ENCODE assay signal across 14 mouse cellular contexts in the genomic region with DNA sequence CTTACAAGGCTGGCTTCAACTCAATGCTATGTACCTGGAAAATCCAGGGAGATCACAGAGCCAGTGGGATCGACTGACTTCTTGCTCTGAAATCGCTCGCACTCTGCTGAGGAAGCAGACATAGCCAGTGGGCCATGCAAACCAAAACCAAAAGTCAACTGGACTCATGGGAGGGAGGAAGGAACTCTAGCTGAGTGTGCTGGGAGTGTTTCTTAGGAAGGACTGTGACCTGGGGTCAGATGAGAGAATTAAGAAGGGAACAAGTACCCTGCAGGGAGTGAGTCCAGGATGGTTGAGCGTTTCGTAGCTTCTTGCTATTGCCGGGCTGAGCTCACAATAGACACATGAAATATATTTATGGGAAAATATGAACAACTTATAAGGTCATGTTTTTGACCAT.
DNase-seq lines count a peak whose midpoint lies in the region; ATAC-seq and TF ChIP-seq lines count a peak whose summit lies in the region.
"Had no signal": no experiment of that assay in that cellular context is flagged by ENCODE, and none has a peak within 500 bp of the region (broad histone marks: within the 10 kb centered on the region; RNA-seq: fewer than 3 reads in every experiment).

No protein-coding gene starts in this region.

- intact Hi-C loops in heart, adult 2 months (cut with DNase I): no loop called here

- DNase-seq in heart, adult 2 months: peak in 1 of 2 experiments; percentile 48
- no peak for DNase-seq in heart, postnatal 4 days
- DNase-seq in lung, postnatal 25 days (ENCODE audit: low spot score): peak; percentile 31
- DNase-seq in lung, adult 2 months: no peak
- DNase-seq in skeletal muscle tissue, adult 2 months (ENCODE audit: low read depth, low spot score): peak; percentile 39
- DNase-seq: cerebellum, postnatal 25 days; midbrain, embryonic 14.5 days; right cerebral cortex, postnatal 4 days had no signal

- H3K4me1 ChIP-seq in heart, adult 2 months (ENCODE audit: control insufficient read depth, insufficient read depth, low read length): peaks cover 11% of the 10 kb centered on the region
- H3K4me1 ChIP-seq in lung, adult 2 months (ENCODE audit: control insufficient read depth, insufficient read depth, low read length): peaks cover 15% of the 10 kb centered on the region
- peaks cover 34% of the 10 kb centered on the region for H3K4me1 ChIP-seq in kidney, embryonic 16.5 days (ENCODE audit: insufficient read depth, low read length)
- H3K4me1 ChIP-seq in hindbrain, embryonic 12.5 days: no peaks in the 10 kb centered on the region
- H3K4me1 ChIP-seq: hindbrain, embryonic 15.5 days had no signal

- WGBS in heart, adult 2 months: 44% methylated on average over 6 of the region's 6 CpGs
- WGBS in lung, adult 2 months: 62% methylated on average over 6 of the region's 6 CpGs
- 52% methylated on average over 6 of the region's 6 CpGs for WGBS in kidney, embryonic 16.5 days
- WGBS in hindbrain, embryonic 12.5 days: 67% methylated on average over 6 of the region's 6 CpGs

- H3K4me2 ChIP-seq in kidney, embryonic 16.5 days (replicated peaks; ENCODE audit: low read depth, low read length): no peak overlapping the region
- H3K4me2 ChIP-seq in hindbrain, embryonic 12.5 days (replicated peaks): no peak overlapping the region
- H3K4me2 ChIP-seq: hindbrain, embryonic 15.5 days; liver, embryonic 11.5 days; stomach, embryonic 15.5 days had no signal

- no peak overlapping the region for H3K9ac ChIP-seq in heart, adult 2 months (ENCODE audit: low read depth, low read length)
- no peak overlapping the region for H3K9ac ChIP-seq in kidney, embryonic 16.5 days (replicated peaks; ENCODE audit: low read length)
- no peak overlapping the region for H3K9ac ChIP-seq in hindbrain, embryonic 12.5 days
- H3K9ac ChIP-seq: hindbrain, embryonic 15.5 days; stomach, embryonic 15.5 days had no signal

- no peak; the same call in 1 of the 2 replicates for ATAC-seq in kidney, embryonic 16.5 days (ENCODE audit: low FRiP score, low TSS enrichment)
- ATAC-seq in hindbrain, embryonic 12.5 days (ENCODE audit: low FRiP score): no peak
- ATAC-seq: activated CD4-positive, CD25-positive, alpha-beta regulatory T cell, adult 4 months had no signal

- peak overlapping the region; percentile 30; the same call in 1 of the 2 replicates for H3K4me3 ChIP-seq in heart, adult 2 months
- no peak overlapping the region for H3K4me3 ChIP-seq in lung, adult 2 months (replicated peaks; ENCODE audit: extremely low read depth, low read depth, low read length)
- no peak overlapping the region for H3K4me3 ChIP-seq in kidney, embryonic 16.5 days (ENCODE audit: low read length)
- no peak overlapping the region for H3K4me3 ChIP-seq in hindbrain, embryonic 12.5 days
- H3K4me3 ChIP-seq: hindbrain, embryonic 15.5 days; stomach, embryonic 15.5 days had no signal

- TF ChIP-seq CTCF in heart, adult 2 months (IDR thresholded peaks at IDR 0.05): no peak
- TF ChIP-seq CTCF in lung, adult 2 months (IDR thresholded peaks at IDR 0.05; ENCODE audit: insufficient read depth, low read length): no peak

- peak overlapping the region; percentile 61 for H3K27ac ChIP-seq in heart, adult 2 months
- H3K27ac ChIP-seq in kidney, embryonic 16.5 days (ENCODE audit: low read length): peak overlapping the region; percentile 31; the same call in 1 of the 2 replicates
- no peak overlapping the region for H3K27ac ChIP-seq in hindbrain, embryonic 12.5 days
- H3K27ac ChIP-seq: hindbrain, embryonic 15.5 days; stomach, embryonic 15.5 days had no signal

- TF ChIP-seq POLR2A in heart, adult 2 months (IDR thresholded peaks at IDR 0.05; ENCODE audit: insufficient read depth, low read depth, low read length): no peak
- TF ChIP-seq POLR2A in lung, adult 2 months (IDR thresholded peaks at IDR 0.05; ENCODE audit: borderline replicate concordance, extremely low read depth, low read depth, low read length): no peak

- no peaks in the 10 kb centered on the region for H3K27me3 ChIP-seq in heart, adult 2 months (ENCODE audit: control insufficient read depth, insufficient read depth, low read length)
- no peaks in the 10 kb centered on the region for H3K27me3 ChIP-seq in kidney, embryonic 16.5 days (ENCODE audit: insufficient read depth, low read length)
- no peaks in the 10 kb centered on the region for H3K27me3 ChIP-seq in hindbrain, embryonic 12.5 days
- H3K27me3 ChIP-seq: hindbrain, embryonic 15.5 days; stomach, embryonic 15.5 days had no signal

- no peaks in the 10 kb centered on the region for H3K9me3 ChIP-seq in kidney, embryonic 16.5 days (ENCODE audit: low read length)
- no peaks in the 10 kb centered on the region for H3K9me3 ChIP-seq in hindbrain, embryonic 12.5 days (replicated peaks)
- H3K9me3 ChIP-seq: hindbrain, embryonic 15.5 days; stomach, embryonic 15.5 days had no signal

- TF ChIP-seq EP300 in heart, adult 2 months (IDR thresholded peaks at IDR 0.05; ENCODE audit: insufficient read depth, low read depth, low read length): 0 out of 2 replicates have a peak, but pooled peaks have one; percentile 22

- peaks cover 5% of the 10 kb centered on the region for H3K36me3 ChIP-seq in heart, adult 2 months (ENCODE audit: control insufficient read depth, insufficient read depth, low read length)
- H3K36me3 ChIP-seq in kidney, embryonic 16.5 days (ENCODE audit: insufficient read depth, low read length): no peaks in the 10 kb centered on the region
- no peaks in the 10 kb centered on the region for H3K36me3 ChIP-seq in hindbrain, embryonic 12.5 days
- H3K36me3 ChIP-seq: hindbrain, embryonic 15.5 days; stomach, embryonic 15.5 days had no signal

- H3K79me2 ChIP-seq in heart, adult 2 months (replicated peaks; ENCODE audit: control insufficient read depth, insufficient read depth, low read length): peaks cover 4% of the 10 kb centered on the region

Comparison
In these comparisons a context has a peak if more than half of its experiments do, and no peak if none do; other contexts are left out.
1. DNase-seq: peak in lung, postnatal 25 days (single experiment) and skeletal muscle tissue, adult 2 months (single experiment); none in heart, postnatal 4 days (single experiment) and lung, adult 2 months (single experiment).